Mouse (Mus musculus) embryo, embryonic 10.5 days (tissue): Measurements from ENCODE around the gene Stim2.

Source experiments
- DNase-seq: peaks from one replicate; pipeline ENCODE4 v3.0.0-alpha.2; 2015; ENCODE audit warnings: low spot score

The Stim2 gene

GRCm38 (mm10) chr5:53994576-53994975 is 3.7 kb upstream of the Stim2 start:
- no peak for DNase-seq

GRCm38 (mm10) chr5:53995316-53995715 is 3.0 kb upstream of the Stim2 start:
- DNase-seq = peak; percentile 59

GRCm38 (mm10) chr5:53996822-53997221 is 1.5 kb upstream of the Stim2 start:
- no peak for DNase-seq

- DNase-seq = peak; percentile 70
Observed at GRCm38 (mm10) chr5:53998743-53999460, 603 bp downstream of the Stim2 start.

- no peak for DNase-seq
Observed at GRCm38 (mm10) chr5:53999461-53999770, 1.1 kb downstream of the Stim2 start.

GRCm38 (mm10) chr5:53999831-54000230 is 1.5 kb downstream of the Stim2 start:
- peak; percentile 48 for DNase-seq

GRCm38 (mm10) chr5:54001021-54001420 is 2.7 kb downstream of the Stim2 start:
- no peak for DNase-seq

- DNase-seq = no peak
Observed at GRCm38 (mm10) chr5:54005111-54005864, 7.0 kb downstream of the Stim2 start.

- DNase-seq = peak; percentile 29
Observed at GRCm38 (mm10) chr5:54005865-54006225, 7.5 kb downstream of the Stim2 start.

- DNase-seq = no peak
Observed at GRCm38 (mm10) chr5:54006845-54007244, 8.5 kb downstream of the Stim2 start.

- DNase-seq = no peak
Observed at GRCm38 (mm10) chr5:54007617-54008016, 9.3 kb downstream of the Stim2 start.

- DNase-seq = no peak
Observed at GRCm38 (mm10) chr5:54013271-54013670, 15.0 kb downstream of the Stim2 start.

- DNase-seq = no peak
Observed at GRCm38 (mm10) chr5:54017143-54017542, 18.8 kb downstream of the Stim2 start.

- no peak for DNase-seq
Observed at GRCm38 (mm10) chr5:54018856-54019255, 20.6 kb downstream of the Stim2 start.

GRCm38 (mm10) chr5:54019546-54019945 is 21.2 kb downstream of the Stim2 start:
- no peak for DNase-seq

GRCm38 (mm10) chr5:54024610-54025009 is 26.3 kb downstream of the Stim2 start:
- no peak for DNase-seq

- DNase-seq = no peak
Observed at GRCm38 (mm10) chr5:54025630-54026029, 27.3 kb downstream of the Stim2 start.

- DNase-seq = no peak
Observed at GRCm38 (mm10) chr5:54033217-54033616, 34.9 kb downstream of the Stim2 start.

GRCm38 (mm10) chr5:54034680-54035079 is 36.4 kb downstream of the Stim2 start:
- peak; percentile 31 for DNase-seq

GRCm38 (mm10) chr5:54038615-54039014 is 40.3 kb downstream of the Stim2 start:
- no peak for DNase-seq

- no peak for DNase-seq
Observed at GRCm38 (mm10) chr5:54040527-54040926, 42.2 kb downstream of the Stim2 start.

- no peak for DNase-seq
Observed at GRCm38 (mm10) chr5:54042013-54042412, 43.7 kb downstream of the Stim2 start.

GRCm38 (mm10) chr5:54045523-54045922 is 47.2 kb downstream of the Stim2 start:
- no peak for DNase-seq

GRCm38 (mm10) chr5:54046432-54046831 is 48.1 kb downstream of the Stim2 start:
- DNase-seq = no peak
